Comparison of ENCODE assay signal across 21 mouse cellular contexts in the genomic region with DNA sequence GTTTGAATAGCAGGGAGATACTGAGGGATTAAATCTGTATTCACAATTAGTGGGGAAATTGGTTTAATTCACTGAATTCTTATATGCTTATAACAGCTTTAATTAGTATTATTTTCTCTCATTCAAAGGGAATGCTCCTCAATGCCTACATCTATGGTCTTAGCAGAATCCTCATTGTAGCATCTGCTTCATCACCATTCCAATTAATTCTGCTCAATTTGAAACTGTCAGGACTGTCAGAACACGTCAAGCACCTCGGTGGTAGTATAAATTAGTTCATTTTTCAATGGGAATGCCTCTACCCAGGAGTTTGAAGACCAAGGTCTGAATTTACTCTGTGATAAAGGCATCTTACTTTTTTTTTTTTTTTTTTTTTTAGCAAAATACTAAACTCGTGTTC.
DNase-seq lines count a peak whose midpoint lies in the region; ATAC-seq and TF ChIP-seq lines count a peak whose summit lies in the region.
"Had no signal": no experiment of that assay in that cellular context is flagged by ENCODE, and none has a peak within 500 bp of the region (broad histone marks: within the 10 kb centered on the region; RNA-seq: fewer than 3 reads in every experiment).

No protein-coding gene starts in this region.

- ATAC-seq in forebrain, embryonic 11.5 days (replicated peaks; ENCODE audit: low FRiP score): 0 out of 2 replicates have a peak, but pooled peaks have one; percentile 58
- no peak for ATAC-seq in forebrain, postnatal 0 days
- peak; percentile 54; the same call in 1 of the 2 replicates for ATAC-seq in midbrain, embryonic 12.5 days (ENCODE audit: low FRiP score, low read depth)
- ATAC-seq in midbrain, embryonic 15.5 days (replicated peaks): no peak
- ATAC-seq in forebrain, embryonic 14.5 days: peak; percentile 86
- no peak for ATAC-seq in kidney, embryonic 16.5 days (ENCODE audit: low FRiP score, low TSS enrichment)
- ATAC-seq: activated CD4-positive, CD25-positive, alpha-beta regulatory T cell, adult 4 months; inflammation-experienced regulatory T-cells, adult 6 months; Patski had no signal

- H3K4me3 ChIP-seq in forebrain, embryonic 11.5 days (ENCODE audit: low read depth, low read length): no peak overlapping the region
- H3K4me3 ChIP-seq in forebrain, postnatal 0 days (ENCODE audit: low read depth, low read length): no peak overlapping the region
- H3K4me3 ChIP-seq in midbrain, embryonic 12.5 days: no peak overlapping the region
- no peak overlapping the region for H3K4me3 ChIP-seq in midbrain, embryonic 15.5 days
- no peak overlapping the region for H3K4me3 ChIP-seq in forebrain, embryonic 14.5 days (ENCODE audit: low read depth, low read length)
- H3K4me3 ChIP-seq in kidney, embryonic 16.5 days (ENCODE audit: low read length): no peak overlapping the region
- H3K4me3 ChIP-seq: embryonic facial prominence, embryonic 15.5 days; erythroblast, embryonic 14.5 days; gastrocnemius, adult 2 months; heart, embryonic 12.5 days; hindbrain, embryonic 10.5 days had no signal

- H3K4me2 ChIP-seq in forebrain, embryonic 11.5 days (ENCODE audit: low read depth, low read length, severe bottlenecking): no peak overlapping the region
- no peak overlapping the region for H3K4me2 ChIP-seq in forebrain, postnatal 0 days (ENCODE audit: low read depth)
- no peak overlapping the region for H3K4me2 ChIP-seq in midbrain, embryonic 12.5 days (replicated peaks)
- H3K4me2 ChIP-seq in midbrain, embryonic 15.5 days: no peak overlapping the region
- no peak overlapping the region for H3K4me2 ChIP-seq in forebrain, embryonic 14.5 days (ENCODE audit: low read length)
- H3K4me2 ChIP-seq in kidney, embryonic 16.5 days (replicated peaks; ENCODE audit: low read depth, low read length): no peak overlapping the region
- H3K4me2 ChIP-seq: embryonic facial prominence, embryonic 15.5 days; heart, embryonic 12.5 days; hindbrain, embryonic 14.5 days had no signal

- DNase-seq in forebrain, embryonic 11.5 days (ENCODE audit: low spot score): no peak
- DNase-seq in forebrain, postnatal 0 days: no peak
- peak; percentile 75 for DNase-seq in forebrain, embryonic 14.5 days (ENCODE audit: low spot score)
- DNase-seq in retina, postnatal 1 day: peak; percentile 79
- DNase-seq in left cerebral cortex, adult 8-10 months (ENCODE audit: low spot score in 2 of 2): no peak
- DNase-seq: cerebellum, adult 18-20 months; cerebellum, adult 9-11 months; cerebellum, postnatal 36 days; gastrocnemius, adult 2 months; gastrocnemius, postnatal 25 days had no signal

- no peak for TF ChIP-seq CTCF in forebrain, postnatal 0 days (IDR thresholded peaks at IDR 0.05; ENCODE audit: low read depth)

- 27% methylated on average over 3 of the region's 3 CpGs for WGBS in forebrain, embryonic 11.5 days
- WGBS in forebrain, postnatal 0 days: 18% methylated on average over 3 of the region's 3 CpGs
- 62% methylated on average over 3 of the region's 3 CpGs for WGBS in midbrain, embryonic 12.5 days
- WGBS in midbrain, embryonic 15.5 days: 60% methylated on average over 3 of the region's 3 CpGs
- 16% methylated on average over 3 of the region's 3 CpGs for WGBS in forebrain, embryonic 14.5 days
- 78% methylated on average over 3 of the region's 3 CpGs for WGBS in kidney, embryonic 16.5 days

- H3K27me3 ChIP-seq in forebrain, embryonic 11.5 days (ENCODE audit: control insufficient read depth, insufficient read depth, low read length): no peaks in the 10 kb centered on the region
- H3K27me3 ChIP-seq in forebrain, postnatal 0 days (ENCODE audit: insufficient read depth, low read length): no peaks in the 10 kb centered on the region
- no peaks in the 10 kb centered on the region for H3K27me3 ChIP-seq in midbrain, embryonic 12.5 days
- no peaks in the 10 kb centered on the region for H3K27me3 ChIP-seq in midbrain, embryonic 15.5 days (replicated peaks)
- H3K27me3 ChIP-seq in forebrain, embryonic 14.5 days (replicated peaks; ENCODE audit: control insufficient read depth, insufficient read depth, low read length): no peaks in the 10 kb centered on the region
- H3K27me3 ChIP-seq in kidney, embryonic 16.5 days (ENCODE audit: insufficient read depth, low read length): no peaks in the 10 kb centered on the region
- H3K27me3 ChIP-seq: embryonic facial prominence, embryonic 15.5 days; heart, embryonic 12.5 days had no signal

- H3K4me1 ChIP-seq in forebrain, embryonic 11.5 days (replicated peaks; ENCODE audit: control insufficient read depth, insufficient read depth, low read length): no peaks in the 10 kb centered on the region
- no peaks in the 10 kb centered on the region for H3K4me1 ChIP-seq in forebrain, postnatal 0 days (ENCODE audit: insufficient read depth)
- H3K4me1 ChIP-seq in midbrain, embryonic 12.5 days: no peaks in the 10 kb centered on the region
- no peaks in the 10 kb centered on the region for H3K4me1 ChIP-seq in midbrain, embryonic 15.5 days
- peaks cover 5% of the 10 kb centered on the region; the same call in 1 of the 2 replicates for H3K4me1 ChIP-seq in forebrain, embryonic 14.5 days (ENCODE audit: control insufficient read depth, insufficient read depth, low read length)
- H3K4me1 ChIP-seq in kidney, embryonic 16.5 days (ENCODE audit: insufficient read depth, low read length): no peaks in the 10 kb centered on the region
- H3K4me1 ChIP-seq: embryonic facial prominence, embryonic 15.5 days; heart, embryonic 12.5 days; hindbrain, embryonic 10.5 days had no signal

- H3K36me3 ChIP-seq in forebrain, embryonic 11.5 days (ENCODE audit: control insufficient read depth, insufficient read depth, low read length): no peaks in the 10 kb centered on the region
- H3K36me3 ChIP-seq in forebrain, postnatal 0 days (ENCODE audit: insufficient read depth): no peaks in the 10 kb centered on the region
- no peaks in the 10 kb centered on the region for H3K36me3 ChIP-seq in midbrain, embryonic 12.5 days
- no peaks in the 10 kb centered on the region for H3K36me3 ChIP-seq in midbrain, embryonic 15.5 days (replicated peaks)
- no peaks in the 10 kb centered on the region for H3K36me3 ChIP-seq in forebrain, embryonic 14.5 days (ENCODE audit: control insufficient read depth, insufficient read depth, low read length)
- H3K36me3 ChIP-seq in kidney, embryonic 16.5 days (ENCODE audit: insufficient read depth, low read length): no peaks in the 10 kb centered on the region
- H3K36me3 ChIP-seq: embryonic facial prominence, embryonic 15.5 days; heart, embryonic 12.5 days; hindbrain, embryonic 10.5 days had no signal

- no peak overlapping the region for H3K27ac ChIP-seq in forebrain, embryonic 11.5 days (ENCODE audit: low read depth, low read length)
- H3K27ac ChIP-seq in forebrain, postnatal 0 days (ENCODE audit: low read depth, low read length): no peak overlapping the region
- no peak overlapping the region for H3K27ac ChIP-seq in midbrain, embryonic 12.5 days (replicated peaks)
- H3K27ac ChIP-seq in midbrain, embryonic 15.5 days: no peak overlapping the region
- H3K27ac ChIP-seq in forebrain, embryonic 14.5 days (ENCODE audit: low read depth, low read length): no peak overlapping the region
- no peak overlapping the region for H3K27ac ChIP-seq in kidney, embryonic 16.5 days (ENCODE audit: low read length)
- H3K27ac ChIP-seq: embryonic facial prominence, embryonic 15.5 days; gastrocnemius, adult 2 months; hindbrain, embryonic 10.5 days; hindbrain, embryonic 14.5 days had no signal

- no peak overlapping the region for H3K9ac ChIP-seq in forebrain, embryonic 11.5 days (ENCODE audit: low read length)
- no peak overlapping the region for H3K9ac ChIP-seq in forebrain, postnatal 0 days
- no peak overlapping the region for H3K9ac ChIP-seq in midbrain, embryonic 12.5 days (replicated peaks)
- H3K9ac ChIP-seq in midbrain, embryonic 15.5 days: no peak overlapping the region
- H3K9ac ChIP-seq in forebrain, embryonic 14.5 days (ENCODE audit: low read length): no peak overlapping the region
- no peak overlapping the region for H3K9ac ChIP-seq in kidney, embryonic 16.5 days (replicated peaks; ENCODE audit: low read length)
- H3K9ac ChIP-seq: embryonic facial prominence, embryonic 15.5 days; heart, embryonic 12.5 days; hindbrain, embryonic 14.5 days had no signal

- H3K9me3 ChIP-seq in forebrain, embryonic 11.5 days (ENCODE audit: control insufficient read depth, low read length): no peaks in the 10 kb centered on the region
- H3K9me3 ChIP-seq in forebrain, postnatal 0 days (ENCODE audit: low read length): no peaks in the 10 kb centered on the region
- H3K9me3 ChIP-seq in midbrain, embryonic 12.5 days: no peaks in the 10 kb centered on the region
- no peaks in the 10 kb centered on the region for H3K9me3 ChIP-seq in midbrain, embryonic 15.5 days
- H3K9me3 ChIP-seq in forebrain, embryonic 14.5 days (replicated peaks; ENCODE audit: control insufficient read depth, low read length): no peaks in the 10 kb centered on the region
- no peaks in the 10 kb centered on the region for H3K9me3 ChIP-seq in kidney, embryonic 16.5 days (ENCODE audit: low read length)
- H3K9me3 ChIP-seq: embryonic facial prominence, embryonic 15.5 days; heart, embryonic 12.5 days; hindbrain, embryonic 10.5 days had no signal

Comparison
In these comparisons a context has a peak if more than half of its experiments do, and no peak if none do; other contexts are left out.
1. ATAC-seq: peak in forebrain, embryonic 11.5 days (single experiment), midbrain, embryonic 12.5 days (single experiment) and forebrain, embryonic 14.5 days (single experiment); none in forebrain, postnatal 0 days (single experiment), midbrain, embryonic 15.5 days (single experiment) and kidney, embryonic 16.5 days (single experiment).
2. DNase-seq: peak in forebrain, embryonic 14.5 days (single experiment) and retina, postnatal 1 day (single experiment); none in forebrain, embryonic 11.5 days (single experiment), forebrain, postnatal 0 days (single experiment) and left cerebral cortex, adult 8-10 months (0 of 2).